Mouse (Mus musculus): ENCODE data around the gene Iqgap1. TPM values are rescaled to one million over a fixed set of nuclear protein-coding genes. Genes with fewer than 3 reads are reported as not detected.
"Not testable (repeated sequence)": the region's sequence is repeated elsewhere in the genome, so short reads cannot be mapped to it uniquely, and the experiment has no call there.

Gene Iqgap1
- total RNA-seq, 2 experiments from 2014 or later: 22.6 to 23.3 TPM

- DNase-seq (ENCODE audit: low spot score in 2 of 2): peak in 1 of 2 experiments; percentile 27
Measured at GRCm38 (mm10) chr7:80773834-80774614, 51.8 kb downstream of the Iqgap1 start.

- DNase-seq (ENCODE audit: low spot score in 2 of 2): no peak
Measured at GRCm38 (mm10) chr7:80770466-80770865, 55.3 kb downstream of the Iqgap1 start.

- peak; percentile 75 to 84 for DNase-seq (ENCODE audit: low spot score in 2 of 2)
Measured at GRCm38 (mm10) chr7:80766861-80767312, 58.9 kb downstream of the Iqgap1 start.

- DNase-seq (ENCODE audit: low spot score in 2 of 2): peak; percentile 50 to 51
Measured at GRCm38 (mm10) chr7:80766072-80766471, 59.7 kb downstream of the Iqgap1 start.

GRCm38 (mm10) chr7:80763864-80764437 is 61.8 kb downstream of the Iqgap1 start:
- DNase-seq (ENCODE audit: low spot score in 2 of 2): no peak

- no peak for DNase-seq (ENCODE audit: low spot score in 2 of 2)
Measured at GRCm38 (mm10) chr7:80762297-80762696, 63.5 kb downstream of the Iqgap1 start.

GRCm38 (mm10) chr7:80754086-80754485 is 71.7 kb downstream of the Iqgap1 start:
- DNase-seq (ENCODE audit: low spot score in 2 of 2): no peak

GRCm38 (mm10) chr7:80753613-80754012 is 72.2 kb downstream of the Iqgap1 start:
- no peak for DNase-seq (ENCODE audit: low spot score in 2 of 2)

- no peak for DNase-seq (ENCODE audit: low spot score in 2 of 2)
Measured at GRCm38 (mm10) chr7:80749624-80750023, 76.2 kb downstream of the Iqgap1 start.

GRCm38 (mm10) chr7:80749109-80749508 is 76.7 kb downstream of the Iqgap1 start:
- not testable (repeated sequence) for DNase-seq (ENCODE audit: low spot score in 2 of 2)

GRCm38 (mm10) chr7:80747371-80747770 is 78.4 kb downstream of the Iqgap1 start:
- DNase-seq (ENCODE audit: low spot score in 2 of 2): no peak

- DNase-seq (ENCODE audit: low spot score in 2 of 2): no peak
Measured at GRCm38 (mm10) chr7:80746166-80746761, 79.5 kb downstream of the Iqgap1 start.

GRCm38 (mm10) chr7:80745746-80746145 is 80.0 kb downstream of the Iqgap1 start:
- DNase-seq (ENCODE audit: low spot score in 2 of 2): no peak

- DNase-seq (ENCODE audit: low spot score in 2 of 2): no peak
Measured at GRCm38 (mm10) chr7:80745250-80745649, 80.5 kb downstream of the Iqgap1 start.

GRCm38 (mm10) chr7:80743920-80744630 is 81.7 kb downstream of the Iqgap1 start:
- no peak for DNase-seq (ENCODE audit: low spot score in 2 of 2)

GRCm38 (mm10) chr7:80742671-80743070 is 83.1 kb downstream of the Iqgap1 start:
- no peak for DNase-seq (ENCODE audit: low spot score in 2 of 2)

- peak; percentile 64 to 66 for DNase-seq (ENCODE audit: low spot score in 2 of 2)
Measured at GRCm38 (mm10) chr7:80740954-80741353, 84.8 kb downstream of the Iqgap1 start.

- no peak for DNase-seq (ENCODE audit: low spot score in 2 of 2)
Measured at GRCm38 (mm10) chr7:80736199-80736598, 89.6 kb downstream of the Iqgap1 start.

GRCm38 (mm10) chr7:80732986-80733385 is 92.8 kb downstream of the Iqgap1 start:
- DNase-seq (ENCODE audit: low spot score in 2 of 2): no peak

- DNase-seq (ENCODE audit: low spot score in 2 of 2): peak; percentile 81 to 86
Measured at GRCm38 (mm10) chr7:80729662-80730061, 96.1 kb downstream of the Iqgap1 start.

- DNase-seq (ENCODE audit: low spot score in 2 of 2): peak; percentile 60 to 76
Measured at GRCm38 (mm10) chr7:80721041-80721440, 104.7 kb downstream of the Iqgap1 start.
